Mouse (Mus musculus): Measurements from ENCODE around the gene Gpr162. TPM values are rescaled to one million over a fixed set of nuclear protein-coding genes. Genes with fewer than 3 reads are reported as not detected.

The Gpr162 gene
- polyA plus RNA-seq, 1 experiment from 2014 or later, result 2.7 TPM

DNA sequence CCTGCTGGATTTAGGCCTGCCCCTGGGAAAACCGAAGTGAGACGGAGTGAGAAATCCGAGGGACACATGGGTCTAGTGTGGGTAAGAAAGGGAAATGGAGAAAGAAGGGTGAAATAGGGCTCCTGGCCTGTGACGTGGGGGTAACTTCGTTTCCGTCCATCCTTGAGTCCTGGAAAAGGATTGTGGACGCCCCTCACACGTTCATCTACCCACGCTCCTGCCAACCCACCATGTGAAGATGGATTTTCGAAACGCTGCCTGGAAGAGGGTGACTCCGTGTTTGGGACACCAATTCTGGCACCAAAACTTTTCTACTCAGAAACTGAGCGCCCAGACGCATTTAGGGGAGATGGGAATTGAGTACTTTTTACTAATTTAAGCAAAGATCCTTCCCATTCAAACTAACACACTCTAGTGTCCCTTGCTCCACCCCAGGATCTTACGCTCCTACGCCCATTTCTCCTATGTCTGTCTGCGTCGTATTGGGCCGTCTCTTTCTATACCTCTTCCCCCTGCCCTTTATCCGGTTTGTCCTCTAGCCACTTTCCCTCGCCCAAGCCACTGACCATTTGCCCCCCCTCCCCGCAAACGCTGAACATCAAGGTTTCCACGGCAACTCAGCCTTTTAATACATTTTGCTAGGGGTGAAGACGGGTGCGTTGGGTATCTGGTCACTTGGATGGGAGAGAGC lies 5.8 kb downstream of the Gpr162 start:
- DNase-seq (ENCODE audit: low spot score) (no peak), ATAC-seq (replicated peaks; ENCODE audit: low FRiP score) (no peak)
- no peak overlapping the region for H3K27ac ChIP-seq (ENCODE audit: low read depth, low read length)
- peak overlapping the region; percentile 81 for H3K4me3 ChIP-seq (ENCODE audit: low read depth, low read length)
- 24% methylated on average over 26 of the region's 26 CpGs for WGBS
- peak overlapping the region; percentile 98 for H3K9ac ChIP-seq (ENCODE audit: low read length)
- no peaks in the 10 kb centered on the region for H3K9me3 ChIP-seq (ENCODE audit: control insufficient read depth, low read length)
- H3K27me3 ChIP-seq (ENCODE audit: control insufficient read depth, insufficient read depth, low read length), result no peaks in the 10 kb centered on the region; the same call in none of the 2 replicates
- H3K36me3 ChIP-seq (ENCODE audit: control insufficient read depth, insufficient read depth, low read length), result no peaks in the 10 kb centered on the region; the same call in 1 of the 2 replicates
- H3K4me2 ChIP-seq (ENCODE audit: low read depth, low read length, severe bottlenecking), result peak overlapping the region; percentile 90
- peaks cover 24% of the 10 kb centered on the region for H3K4me1 ChIP-seq (replicated peaks; ENCODE audit: control insufficient read depth, insufficient read depth, low read length)

DNA sequence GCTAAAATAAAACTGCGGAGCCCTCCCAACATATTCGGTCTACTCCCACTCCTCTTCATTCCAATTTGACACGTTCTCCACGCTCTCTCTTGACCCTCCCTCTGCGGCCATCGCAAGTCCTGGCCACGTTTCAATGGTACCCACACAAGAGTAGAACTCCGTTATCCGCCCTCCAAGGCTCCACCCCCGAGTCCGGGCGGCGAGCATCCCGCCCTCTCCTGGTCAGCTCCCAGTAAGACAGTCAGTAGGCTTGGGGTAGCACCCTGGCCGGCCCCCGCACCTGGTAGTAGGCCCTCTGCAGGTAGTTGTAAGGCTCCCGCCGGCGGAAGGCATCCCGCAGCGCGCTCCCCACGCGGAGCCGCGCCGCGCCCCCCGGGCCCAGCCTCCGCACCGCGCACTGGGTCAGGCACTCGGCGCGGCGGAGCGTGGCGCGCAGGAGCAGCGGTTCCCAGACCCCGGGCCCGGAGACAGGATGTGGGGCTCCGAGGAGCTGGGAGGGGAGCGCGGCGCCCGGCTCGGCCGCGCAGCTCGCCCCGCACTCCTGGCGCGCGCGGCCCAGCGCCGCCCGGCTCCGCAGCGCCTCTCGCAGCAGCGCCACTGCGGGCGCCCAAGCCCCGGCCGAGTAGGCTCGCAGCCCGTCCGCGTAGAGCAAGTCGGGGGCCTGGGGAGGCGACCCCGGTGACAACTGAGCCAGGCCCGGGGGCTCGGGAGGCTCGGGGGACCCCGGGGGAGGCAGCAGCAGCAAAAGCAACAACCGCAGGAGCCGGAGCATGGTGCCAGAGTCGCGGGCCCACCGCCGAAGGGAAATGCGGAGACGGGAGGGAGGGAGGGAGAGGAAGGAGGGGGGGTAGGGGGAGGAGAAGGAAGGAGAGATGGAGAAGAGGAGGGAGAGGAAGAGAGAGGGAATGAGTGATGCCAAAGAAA lies 6.6 kb downstream of the Gpr162 start, which contains the start of gene P3h3:
P3h3 (minus strand) TSS at position 837 of the 924 bp plus-strand sequence.
- Histone ChIP-seq H3K4me3 (ENCODE audit: low read depth, low read length) (peak within 1 kb of the TSS; percentile 81), H3K4me1 (replicated peaks; ENCODE audit: control insufficient read depth, insufficient read depth, low read length) (peaks cover 23% of the 10 kb centered on the region), H3K36me3 (ENCODE audit: control insufficient read depth, insufficient read depth, low read length) (no peaks in the 10 kb centered on the region; the same call in 1 of the 2 replicates), H3K9me3 (ENCODE audit: control insufficient read depth, low read length) (no peaks in the 10 kb centered on the region), H3K4me2 (ENCODE audit: low read depth, low read length, severe bottlenecking) (peak within 1 kb of the TSS; percentile 90), H3K27me3 (ENCODE audit: control insufficient read depth, insufficient read depth, low read length) (no peaks in the 10 kb centered on the region; the same call in none of the 2 replicates), H3K9ac (ENCODE audit: low read length) (peak within 1 kb of the TSS; percentile 98), H3K27ac (ENCODE audit: low read depth, low read length) (peak within 1 kb of the TSS; percentile 88)
- WGBS, result under 1% methylated on average over 85 of the region's 86 CpGs
- DNase-seq (ENCODE audit: low spot score), result peak; percentile 93
- ATAC-seq (replicated peaks; ENCODE audit: low FRiP score), result peak; percentile 87

DNA sequence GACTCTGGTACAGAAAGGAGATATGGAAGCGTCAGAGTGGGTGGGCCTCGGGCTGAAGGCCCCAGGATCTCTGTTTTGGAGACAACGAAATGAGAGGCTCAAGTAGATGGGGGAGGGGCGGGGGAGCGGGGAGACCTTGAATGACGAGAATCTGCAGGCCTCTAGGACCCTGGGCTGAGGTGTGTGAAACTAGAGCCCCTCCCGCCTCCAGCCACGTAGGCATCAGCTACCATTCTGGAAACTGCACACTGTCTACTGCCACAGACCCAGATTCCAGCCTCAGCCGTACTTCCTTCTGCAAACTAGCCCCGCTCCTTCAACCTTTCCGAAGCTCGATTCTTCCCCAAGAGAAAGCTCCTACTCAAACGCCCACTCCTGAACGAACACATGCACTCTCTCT lies 7.5 kb downstream of the Gpr162 start:
- ATAC-seq (replicated peaks; ENCODE audit: low FRiP score) (peak; percentile 56), DNase-seq (ENCODE audit: low spot score) (peak; percentile 80)
- Histone ChIP-seq H3K36me3 (ENCODE audit: control insufficient read depth, insufficient read depth, low read length) (no peaks in the 10 kb centered on the region; the same call in 1 of the 2 replicates), H3K4me2 (ENCODE audit: low read depth, low read length, severe bottlenecking) (peak overlapping the region; percentile 90), H3K4me3 (ENCODE audit: low read depth, low read length) (peak overlapping the region; percentile 81), H3K4me1 (replicated peaks; ENCODE audit: control insufficient read depth, insufficient read depth, low read length) (peaks cover 18% of the 10 kb centered on the region), H3K9ac (ENCODE audit: low read length) (peak overlapping the region; percentile 98), H3K27me3 (ENCODE audit: control insufficient read depth, insufficient read depth, low read length) (no peaks in the 10 kb centered on the region; the same call in none of the 2 replicates), H3K9me3 (ENCODE audit: control insufficient read depth, low read length) (no peaks in the 10 kb centered on the region), H3K27ac (ENCODE audit: low read depth, low read length) (no peak overlapping the region)
- 5% methylated on average over 13 of the region's 14 CpGs for WGBS

DNA sequence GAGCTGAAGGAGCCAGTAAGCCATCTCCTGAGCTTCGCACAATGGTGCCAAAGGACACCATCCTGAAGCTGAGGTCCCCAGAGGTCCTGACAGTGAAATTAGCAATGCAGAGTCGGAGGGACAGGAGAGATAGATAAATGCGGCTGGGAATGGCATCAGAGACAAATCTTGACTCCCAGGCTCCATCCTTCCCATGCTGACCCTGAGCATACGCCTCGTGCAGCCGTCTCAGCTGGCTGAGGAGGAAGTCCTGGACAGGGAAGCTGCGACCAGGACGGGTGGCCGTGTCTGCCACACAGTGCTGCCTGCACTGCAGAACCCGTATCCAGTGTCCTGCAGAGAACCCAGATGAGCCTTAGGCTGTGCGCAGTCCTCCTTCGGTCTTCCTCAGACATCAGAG lies 9.1 kb downstream of the Gpr162 start:
- WGBS, result 81% methylated on average over 12 of the region's 12 CpGs
- no peak for ATAC-seq (replicated peaks; ENCODE audit: low FRiP score)

DNA sequence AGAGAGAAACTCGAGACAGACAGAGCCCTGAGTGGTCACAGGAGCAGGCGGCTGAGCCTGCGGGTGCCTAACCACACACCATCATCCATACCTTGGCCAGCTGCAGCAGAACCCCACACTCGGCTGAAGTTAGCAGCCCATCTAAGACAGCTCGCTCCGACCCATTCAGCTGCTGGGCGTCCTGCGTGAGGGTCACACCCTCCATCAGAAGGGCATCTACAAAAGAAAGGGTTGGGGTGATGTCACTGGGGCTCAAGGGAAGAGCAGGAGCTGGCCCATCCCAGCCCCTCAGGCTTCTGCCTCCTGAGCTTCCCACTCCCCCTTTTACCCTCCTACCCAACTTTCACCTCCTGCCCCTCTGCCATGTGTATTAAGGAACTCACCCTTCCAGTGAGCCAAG lies 13.2 kb downstream of the Gpr162 start:
- Histone ChIP-seq H3K4me2 (ENCODE audit: low read depth, low read length, severe bottlenecking) (no peak overlapping the region), H3K27me3 (ENCODE audit: control insufficient read depth, insufficient read depth, low read length) (no peaks in the 10 kb centered on the region), H3K4me1 (replicated peaks; ENCODE audit: control insufficient read depth, insufficient read depth, low read length) (peaks cover 2% of the 10 kb centered on the region; the same call in 1 of the 2 replicates), H3K36me3 (ENCODE audit: control insufficient read depth, insufficient read depth, low read length) (no peaks in the 10 kb centered on the region; the same call in 1 of the 2 replicates), H3K9me3 (ENCODE audit: control insufficient read depth, low read length) (no peaks in the 10 kb centered on the region), H3K27ac (ENCODE audit: low read depth, low read length) (no peak overlapping the region), H3K9ac (ENCODE audit: low read length) (no peak overlapping the region), H3K4me3 (ENCODE audit: low read depth, low read length) (no peak overlapping the region)
- ATAC-seq (replicated peaks; ENCODE audit: low FRiP score) (no peak), DNase-seq (ENCODE audit: low spot score) (no peak)
- whole genome bisulfite sequencing, result 64% methylated on average over 8 of the region's 8 CpGs

More for the DNA sequence above, 9.1 kb downstream of the Gpr162 start:
- Histone ChIP-seq H3K9me3 (ENCODE audit: control insufficient read depth, low read length) (no peaks in the 10 kb centered on the region), H3K27ac (ENCODE audit: low read depth, low read length) (no peak overlapping the region), H3K4me1 (replicated peaks; ENCODE audit: control insufficient read depth, insufficient read depth, low read length) (peaks cover 10% of the 10 kb centered on the region; the same call in 1 of the 2 replicates), H3K9ac (ENCODE audit: low read length) (no peak overlapping the region), H3K36me3 (ENCODE audit: control insufficient read depth, insufficient read depth, low read length) (no peaks in the 10 kb centered on the region; the same call in 1 of the 2 replicates), H3K4me2 (ENCODE audit: low read depth, low read length, severe bottlenecking) (no peak overlapping the region), H3K4me3 (ENCODE audit: low read depth, low read length) (no peak overlapping the region), H3K27me3 (ENCODE audit: control insufficient read depth, insufficient read depth, low read length) (no peaks in the 10 kb centered on the region; the same call in none of the 2 replicates)
- DNase-seq (ENCODE audit: low spot score), result peak; percentile 14

DNA sequence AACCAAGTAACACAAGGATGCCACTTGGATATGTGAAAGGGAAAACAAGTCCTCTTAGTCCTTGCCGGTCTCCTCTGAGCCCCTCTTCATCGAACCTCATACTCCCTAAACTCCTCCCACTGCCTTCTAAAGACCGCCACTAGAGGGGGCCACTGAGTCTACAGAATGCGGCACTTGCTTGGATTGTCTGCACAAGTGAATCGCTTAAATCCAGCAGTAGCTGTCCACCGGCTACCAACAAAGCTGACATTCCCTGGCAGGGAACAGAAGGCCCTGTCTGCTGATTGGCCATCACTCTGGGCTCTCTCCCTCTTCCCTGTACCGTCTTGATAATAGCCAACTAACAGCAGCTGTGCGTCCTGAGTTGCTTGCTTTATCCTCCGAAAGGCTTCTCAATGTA lies 16.5 kb downstream of the Gpr162 start:
- Histone ChIP-seq H3K9ac (ENCODE audit: low read length) (no peak overlapping the region), H3K36me3 (ENCODE audit: control insufficient read depth, insufficient read depth, low read length) (no peaks in the 10 kb centered on the region), H3K4me2 (ENCODE audit: low read depth, low read length, severe bottlenecking) (0 out of 2 replicates have a peak overlapping the region, but pooled peaks have one; percentile 9), H3K27me3 (ENCODE audit: control insufficient read depth, insufficient read depth, low read length) (no peaks in the 10 kb centered on the region), H3K4me3 (ENCODE audit: low read depth, low read length) (no peak overlapping the region), H3K9me3 (ENCODE audit: control insufficient read depth, low read length) (no peaks in the 10 kb centered on the region), H3K4me1 (replicated peaks; ENCODE audit: control insufficient read depth, insufficient read depth, low read length) (peaks cover 2% of the 10 kb centered on the region; the same call in 1 of the 2 replicates), H3K27ac (ENCODE audit: low read depth, low read length) (0 out of 2 replicates have a peak overlapping the region, but pooled peaks have one; percentile 7)
- ATAC-seq (replicated peaks; ENCODE audit: low FRiP score) (peak; percentile 91), DNase-seq (ENCODE audit: low spot score) (peak; percentile 98)
- WGBS, result 10% methylated on average over 9 of the region's 9 CpGs

DNA sequence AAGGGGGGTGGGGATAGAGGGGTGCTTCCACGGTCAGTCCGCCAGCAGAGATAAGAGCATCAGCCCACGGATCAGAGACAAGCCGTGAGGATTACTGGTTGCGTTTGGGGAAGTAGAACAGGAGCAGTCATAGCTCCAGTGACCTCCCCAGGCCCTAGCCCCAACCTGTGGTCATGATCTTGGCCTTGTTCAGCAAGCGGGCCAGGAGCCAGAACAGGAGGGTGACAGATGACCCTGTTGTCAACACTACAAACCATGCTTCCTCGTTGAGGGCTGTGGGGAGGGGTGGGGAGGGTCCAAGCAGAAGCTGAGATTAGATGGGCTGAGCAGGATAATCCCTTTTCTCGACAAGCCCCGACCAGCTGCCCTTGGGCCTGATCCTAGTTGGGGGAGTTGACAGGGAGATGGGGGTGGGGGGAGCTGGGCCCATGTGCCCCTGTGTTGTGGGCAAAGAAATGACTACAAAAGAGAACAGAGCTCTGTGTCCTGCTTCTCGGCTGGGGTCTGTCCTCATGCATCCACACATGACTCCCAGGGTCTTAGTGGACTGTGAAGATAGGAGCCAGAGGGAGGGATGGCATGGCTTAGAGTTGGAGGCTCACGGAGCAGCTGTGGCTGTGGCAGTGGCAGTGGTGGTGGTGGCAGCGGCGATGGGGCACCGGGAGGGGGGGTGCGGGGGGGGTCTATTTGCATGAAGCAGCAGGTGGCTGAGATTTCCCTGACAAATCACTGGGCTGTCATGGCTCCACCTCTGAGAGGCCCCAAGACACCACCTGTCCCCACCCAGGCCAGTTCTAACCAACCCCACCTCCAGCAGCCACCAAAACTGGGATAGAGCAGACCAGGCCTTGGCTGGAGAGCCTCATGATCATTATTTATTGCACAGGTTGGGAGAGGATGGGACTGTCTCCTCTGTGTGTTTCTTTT lies 23.3 kb downstream of the Gpr162 start, which contains the start of gene Gnb3:
Gnb3 (minus strand) TSS at position 35 of the 927 bp plus-strand sequence.
- WGBS, result 23% methylated on average over 15 of the region's 15 CpGs
- Histone ChIP-seq H3K27me3 (ENCODE audit: control insufficient read depth, insufficient read depth, low read length) (no peaks in the 10 kb centered on the region), H3K4me1 (replicated peaks; ENCODE audit: control insufficient read depth, insufficient read depth, low read length) (peaks cover 7% of the 10 kb centered on the region; the same call in 1 of the 2 replicates), H3K9me3 (ENCODE audit: control insufficient read depth, low read length) (no peaks in the 10 kb centered on the region), H3K36me3 (ENCODE audit: control insufficient read depth, insufficient read depth, low read length) (no peaks in the 10 kb centered on the region; the same call in 1 of the 2 replicates), H3K4me3 (ENCODE audit: low read depth, low read length) (no peak within 1 kb of the TSS), H3K9ac (ENCODE audit: low read length) (peak within 1 kb of the TSS; percentile 20), H3K4me2 (ENCODE audit: low read depth, low read length, severe bottlenecking) (0 out of 2 replicates have a peak within 1 kb of the TSS, but pooled peaks have one; percentile 2), H3K27ac (ENCODE audit: low read depth, low read length) (no peak within 1 kb of the TSS; the same call in 1 of the 2 replicates)
- peak; percentile 31 for ATAC-seq (replicated peaks; ENCODE audit: low FRiP score)
- DNase-seq (ENCODE audit: low spot score), result no peak

All from forebrain, embryonic 11.5 days (tissue).